Mouse (Mus musculus): ENCODE results near the gene Insr.

DNA sequence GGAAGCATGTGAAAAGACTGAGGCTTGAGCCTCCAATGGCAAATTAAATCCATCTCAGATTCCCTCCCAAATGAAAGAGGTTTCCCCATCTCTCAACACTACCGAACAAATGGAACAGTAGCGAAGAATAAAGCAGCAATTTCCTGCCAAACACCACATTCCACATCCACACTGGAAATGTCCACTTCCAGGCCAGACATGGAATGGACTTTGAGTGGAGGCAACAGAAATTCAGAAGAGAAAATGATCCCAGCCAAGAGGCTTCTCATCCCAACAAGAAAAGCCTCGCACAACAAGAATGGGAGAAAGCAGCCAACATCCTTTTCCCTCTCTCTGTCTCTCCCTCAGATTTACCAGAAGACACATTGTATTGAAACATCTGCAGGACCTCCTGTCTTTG is 39.8 kb downstream of the Insr start:
- TF ChIP-seq CTCF (IDR thresholded peaks at IDR 0.05; ENCODE audit: borderline replicate concordance, control insufficient read depth, extremely low read depth, insufficient read depth, low read length, poor library complexity) (no peak), POLR2A (IDR thresholded peaks at IDR 0.05; ENCODE audit: control insufficient read depth, extremely low read depth, insufficient read depth, low read length, poor library complexity) (no peak)

All from thymus, adult 2 months (tissue).